Mouse (Mus musculus): ENCODE measurements around the gene Cycs. TPM values are rescaled to one million over a fixed set of nuclear protein-coding genes. Genes with fewer than 3 reads are reported as not detected.
"Not testable (repeated sequence)": the region's sequence is repeated elsewhere in the genome, so short reads cannot be mapped to it uniquely, and the experiment has no call there.

Gene Cycs
- polyA plus RNA-seq, 1 experiment: 12.7 TPM

- no peak overlapping the region for H3K4me3 ChIP-seq (ENCODE audit: insufficient read depth, low read depth, low read length)
- no peaks in the 10 kb centered on the region for H3K27me3 ChIP-seq (replicated peaks; ENCODE audit: control insufficient read depth, insufficient read depth, low read length)
- WGBS: 71% methylated on average over 4 of the region's 4 CpGs
- peaks cover 9% of the 10 kb centered on the region; the same call in 1 of the 2 replicates for H3K36me3 ChIP-seq (ENCODE audit: control insufficient read depth, insufficient read depth, low read length)
- H3K4me1 ChIP-seq (ENCODE audit: control insufficient read depth, insufficient read depth, low read length): peaks cover 18% of the 10 kb centered on the region
- no peak for DNase-seq
- no peak overlapping the region for H3K27ac ChIP-seq (ENCODE audit: insufficient read depth, low read depth, low read length)
- TF ChIP-seq POLR2A (IDR thresholded peaks at IDR 0.05; ENCODE audit: low read depth, low read length): no peak
- TF ChIP-seq CTCF (conservative IDR thresholded peaks at IDR 0.05; ENCODE audit: insufficient read depth, insufficient read length, low read depth, low read length): no peak
These were observed 3.9 kb downstream of the Cycs start for GRCm38 (mm10) chr6:50562421-50562820.

GRCm38 (mm10) chr6:50560776-50561175, 5.6 kb downstream of the Cycs start:
- DNase-seq: no peak
- Histone ChIP-seq H3K27me3 (replicated peaks; ENCODE audit: control insufficient read depth, insufficient read depth, low read length) (no peaks in the 10 kb centered on the region), H3K27ac (ENCODE audit: insufficient read depth, low read depth, low read length) (no peak overlapping the region), H3K4me1 (ENCODE audit: control insufficient read depth, insufficient read depth, low read length) (peaks cover 15% of the 10 kb centered on the region), H3K4me3 (ENCODE audit: insufficient read depth, low read depth, low read length) (no peak overlapping the region), H3K36me3 (ENCODE audit: control insufficient read depth, insufficient read depth, low read length) (peaks cover 9% of the 10 kb centered on the region; the same call in 1 of the 2 replicates)
- WGBS: 93% methylated on average over 1 of the region's 1 CpGs
- TF ChIP-seq CTCF (conservative IDR thresholded peaks at IDR 0.05; ENCODE audit: insufficient read depth, insufficient read length, low read depth, low read length): no peak
- no peak for TF ChIP-seq POLR2A (IDR thresholded peaks at IDR 0.05; ENCODE audit: low read depth, low read length)

DNA sequence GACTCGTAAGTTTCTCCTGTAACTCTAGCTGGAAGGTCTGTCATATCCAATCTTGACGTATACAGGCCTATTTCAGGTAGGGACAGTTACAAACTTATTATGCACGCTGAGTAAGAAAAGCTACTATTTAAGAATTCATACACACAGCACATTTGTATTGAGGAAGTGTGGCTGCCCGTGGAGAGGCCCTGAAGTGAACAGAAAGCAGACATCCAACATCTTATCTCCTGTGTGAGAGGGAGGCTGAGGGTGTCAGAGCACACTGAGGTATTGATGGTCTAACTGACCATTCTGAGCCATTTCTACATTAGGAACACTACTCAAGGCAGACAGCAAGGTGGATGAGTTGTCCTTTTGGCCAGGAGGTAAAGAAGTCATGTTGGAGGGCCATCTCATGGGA, 7.5 kb downstream of the Cycs start:
- Histone ChIP-seq H3K4me1 (ENCODE audit: control insufficient read depth, insufficient read depth, low read length) (peaks cover 11% of the 10 kb centered on the region), H3K27ac (ENCODE audit: insufficient read depth, low read depth, low read length) (no peak overlapping the region), H3K36me3 (ENCODE audit: control insufficient read depth, insufficient read depth, low read length) (peaks cover 5% of the 10 kb centered on the region; the same call in 1 of the 2 replicates), H3K27me3 (replicated peaks; ENCODE audit: control insufficient read depth, insufficient read depth, low read length) (no peaks in the 10 kb centered on the region), H3K4me3 (ENCODE audit: insufficient read depth, low read depth, low read length) (no peak overlapping the region)
- WGBS: 92% methylated on average over 4 of the region's 4 CpGs
- no peak for DNase-seq
- TF ChIP-seq POLR2A (IDR thresholded peaks at IDR 0.05; ENCODE audit: low read depth, low read length) (no peak), CTCF (conservative IDR thresholded peaks at IDR 0.05; ENCODE audit: insufficient read depth, insufficient read length, low read depth, low read length) (no peak)

DNA sequence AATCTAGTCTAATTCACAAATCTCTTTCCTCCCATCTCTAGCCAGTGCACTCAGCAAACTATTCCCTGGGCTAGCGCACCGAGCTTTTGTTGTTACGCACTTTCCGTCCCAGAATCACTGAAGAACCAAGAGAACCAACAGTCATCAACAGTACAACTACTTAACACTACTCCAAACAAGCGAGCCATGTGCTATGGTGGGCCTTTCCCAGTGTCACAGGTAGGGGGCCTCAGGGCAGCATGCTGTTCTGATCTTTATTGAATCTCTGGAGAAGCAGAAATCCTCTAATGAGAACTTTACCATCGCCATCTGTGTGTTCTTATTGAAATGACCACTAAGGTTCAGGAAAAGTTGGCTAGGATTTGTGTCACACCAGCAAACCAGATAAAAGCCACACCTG, 8.8 kb downstream of the Cycs start:
- Histone ChIP-seq H3K27me3 (replicated peaks; ENCODE audit: control insufficient read depth, insufficient read depth, low read length) (no peaks in the 10 kb centered on the region), H3K27ac (ENCODE audit: insufficient read depth, low read depth, low read length) (no peak overlapping the region)
- 88% methylated on average over 6 of the region's 6 CpGs for WGBS

GRCm38 (mm10) chr6:50554223-50554622, 12.1 kb downstream of the Cycs start:
- H3K27me3 ChIP-seq (replicated peaks; ENCODE audit: control insufficient read depth, insufficient read depth, low read length); H3K36me3 ChIP-seq (ENCODE audit: control insufficient read depth, insufficient read depth, low read length); DNase-seq; H3K27ac ChIP-seq (ENCODE audit: insufficient read depth, low read depth, low read length); H3K4me1 ChIP-seq (ENCODE audit: control insufficient read depth, insufficient read depth, low read length); H3K4me3 ChIP-seq (ENCODE audit: insufficient read depth, low read depth, low read length): not testable (repeated sequence)
- WGBS: 74% methylated on average over 2 of the region's 2 CpGs

More for the DNA sequence above, 8.8 kb downstream of the Cycs start:
- Histone ChIP-seq H3K36me3 (ENCODE audit: control insufficient read depth, insufficient read depth, low read length) (no peaks in the 10 kb centered on the region; the same call in 1 of the 2 replicates), H3K4me1 (ENCODE audit: control insufficient read depth, insufficient read depth, low read length) (peaks cover 7% of the 10 kb centered on the region), H3K4me3 (ENCODE audit: insufficient read depth, low read depth, low read length) (no peak overlapping the region)
- TF ChIP-seq CTCF (conservative IDR thresholded peaks at IDR 0.05; ENCODE audit: insufficient read depth, insufficient read length, low read depth, low read length) (no peak; the same call in 1 of the 2 replicates), POLR2A (IDR thresholded peaks at IDR 0.05; ENCODE audit: low read depth, low read length) (no peak)
- no peak for DNase-seq

DNA sequence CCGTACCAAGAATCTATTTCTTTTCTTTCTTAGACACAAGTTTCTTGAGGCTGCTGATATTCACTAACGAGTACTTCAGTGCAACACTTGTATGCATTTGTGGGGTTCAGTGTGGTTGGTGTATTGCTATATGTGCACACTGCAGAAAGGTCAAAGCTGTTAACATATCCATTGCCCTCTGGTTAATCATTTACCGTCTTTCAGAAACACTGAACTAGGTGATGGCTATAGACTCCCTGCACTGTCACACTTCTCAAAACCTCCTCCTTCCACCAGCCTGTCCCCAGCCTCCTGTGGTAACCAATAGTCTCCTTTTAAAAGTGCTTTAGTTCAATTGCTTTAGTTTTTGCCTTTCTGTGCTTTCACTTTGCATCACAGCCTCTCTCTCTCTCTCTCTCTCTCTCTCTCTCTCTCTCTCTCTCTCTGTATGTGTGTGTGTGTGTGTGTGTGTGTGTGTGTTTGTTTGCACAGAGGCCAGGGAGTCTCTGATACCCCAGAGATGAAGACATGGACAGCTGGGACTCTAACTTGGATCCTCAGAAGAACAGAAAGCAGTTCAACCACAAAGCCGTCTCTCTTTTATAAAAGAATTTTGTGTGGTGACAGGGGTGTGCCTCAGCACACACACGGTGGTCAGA, 13.3 kb downstream of the Cycs start:
- no peak for TF ChIP-seq CTCF (conservative IDR thresholded peaks at IDR 0.05; ENCODE audit: insufficient read depth, insufficient read length, low read depth, low read length)
- no peaks in the 10 kb centered on the region for H3K27me3 ChIP-seq (replicated peaks; ENCODE audit: control insufficient read depth, insufficient read depth, low read length)
- no peak for DNase-seq
- WGBS: 54% methylated on average over 5 of the region's 5 CpGs
- H3K4me1 ChIP-seq (ENCODE audit: control insufficient read depth, insufficient read depth, low read length): peaks cover 5% of the 10 kb centered on the region; the same call in 1 of the 2 replicates
- H3K36me3 ChIP-seq (ENCODE audit: control insufficient read depth, insufficient read depth, low read length): no peaks in the 10 kb centered on the region
- no peak overlapping the region for H3K27ac ChIP-seq (ENCODE audit: insufficient read depth, low read depth, low read length)
- no peak overlapping the region for H3K4me3 ChIP-seq (ENCODE audit: insufficient read depth, low read depth, low read length)

- TF ChIP-seq POLR2A (IDR thresholded peaks at IDR 0.05; ENCODE audit: low read depth, low read length): no peak
- no peak for TF ChIP-seq CTCF (conservative IDR thresholded peaks at IDR 0.05; ENCODE audit: insufficient read depth, insufficient read length, low read depth, low read length)
- Histone ChIP-seq H3K27me3 (replicated peaks; ENCODE audit: control insufficient read depth, insufficient read depth, low read length) (no peaks in the 10 kb centered on the region), H3K4me3 (ENCODE audit: insufficient read depth, low read depth, low read length) (no peak overlapping the region), H3K4me1 (ENCODE audit: control insufficient read depth, insufficient read depth, low read length) (peaks cover 5% of the 10 kb centered on the region; the same call in 1 of the 2 replicates), H3K36me3 (ENCODE audit: control insufficient read depth, insufficient read depth, low read length) (no peaks in the 10 kb centered on the region), H3K27ac (ENCODE audit: insufficient read depth, low read depth, low read length) (no peak overlapping the region)
- DNase-seq: no peak
- 82% methylated on average over 7 of the region's 7 CpGs for WGBS
These were observed 16.5 kb downstream of the Cycs start for GRCm38 (mm10) chr6:50549791-50550190.

All from kidney, adult 2 months (tissue).